Comparison of ENCODE assay signal across 13 mouse cellular contexts in the genomic region with DNA sequence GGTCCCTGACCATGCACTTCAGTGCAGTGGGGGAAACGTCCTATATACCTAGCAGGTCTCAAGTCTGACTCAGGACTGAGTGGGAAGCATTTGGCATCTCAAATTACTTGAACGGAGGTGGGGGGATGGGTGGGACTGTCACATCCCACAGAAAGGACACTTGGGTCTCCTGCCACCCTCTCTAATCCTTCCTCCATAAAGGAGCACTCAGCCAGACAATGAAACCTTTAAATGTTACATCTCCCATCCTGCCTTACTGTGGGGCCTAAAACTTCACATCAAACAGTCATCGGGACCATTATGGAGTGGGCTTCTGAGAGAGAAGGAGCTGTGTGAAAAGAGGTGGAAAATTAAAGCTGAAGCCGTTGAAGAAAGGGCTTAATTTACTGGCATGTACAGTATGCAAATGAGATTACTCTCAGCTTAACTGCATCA.
DNase-seq lines count a peak whose midpoint lies in the region; ATAC-seq lines count a peak whose summit lies in the region.
"Had no signal": no experiment of that assay in that cellular context is flagged by ENCODE, and none has a peak within 500 bp of the region (broad histone marks: within the 10 kb centered on the region; RNA-seq: fewer than 3 reads in every experiment).

No protein-coding gene starts in this region.

- ATAC-seq in neural tube, embryonic 12.5 days (ENCODE audit: low FRiP score, low read depth): 0 out of 2 replicates have a peak, but pooled peaks have one; percentile 26
- ATAC-seq in hindbrain, embryonic 12.5 days (ENCODE audit: low FRiP score): 0 out of 2 replicates have a peak, but pooled peaks have one; percentile 20
- no peak for ATAC-seq in stomach, embryonic 15.5 days (ENCODE audit: insufficient read depth, low FRiP score, low read depth)

- peaks cover 86% of the 10 kb centered on the region for H3K4me1 ChIP-seq in heart, embryonic 10.5 days
- H3K4me1 ChIP-seq in neural tube, embryonic 12.5 days: peaks cover 61% of the 10 kb centered on the region
- H3K4me1 ChIP-seq in hindbrain, embryonic 12.5 days: peaks cover 48% of the 10 kb centered on the region
- peaks cover 38% of the 10 kb centered on the region for H3K4me1 ChIP-seq in stomach, embryonic 15.5 days

- no peaks in the 10 kb centered on the region for H3K36me3 ChIP-seq in heart, embryonic 10.5 days
- H3K36me3 ChIP-seq in neural tube, embryonic 12.5 days: no peaks in the 10 kb centered on the region
- no peaks in the 10 kb centered on the region for H3K36me3 ChIP-seq in hindbrain, embryonic 12.5 days
- H3K36me3 ChIP-seq in stomach, embryonic 15.5 days: no peaks in the 10 kb centered on the region
- H3K36me3 ChIP-seq: embryonic facial prominence, embryonic 15.5 days; limb, embryonic 13.5 days had no signal

- H3K9ac ChIP-seq in neural tube, embryonic 12.5 days: no peak overlapping the region
- no peak overlapping the region for H3K9ac ChIP-seq in hindbrain, embryonic 12.5 days
- H3K9ac ChIP-seq in stomach, embryonic 15.5 days: no peak overlapping the region
- H3K9ac ChIP-seq: embryonic facial prominence, embryonic 15.5 days; limb, embryonic 13.5 days had no signal

- no peaks in the 10 kb centered on the region for H3K27me3 ChIP-seq in heart, embryonic 10.5 days (ENCODE audit: insufficient read depth, poor library complexity, severe bottlenecking)
- H3K27me3 ChIP-seq in neural tube, embryonic 12.5 days (replicated peaks): no peaks in the 10 kb centered on the region
- no peaks in the 10 kb centered on the region for H3K27me3 ChIP-seq in hindbrain, embryonic 12.5 days
- H3K27me3 ChIP-seq in stomach, embryonic 15.5 days (replicated peaks): no peaks in the 10 kb centered on the region
- H3K27me3 ChIP-seq: limb, embryonic 13.5 days; megakaryocyte, embryonic 14.5 days had no signal

- intact Hi-C loops in heart, postnatal 36 days (cut with DNase I): loop anchor here (5.0 kb wide), 1 partner anchor 94 kb away; no protein-coding TSS in a partner anchor

- 7% methylated on average over 4 of the region's 4 CpGs for WGBS in heart, embryonic 10.5 days
- 2% methylated on average over 4 of the region's 4 CpGs for WGBS in neural tube, embryonic 12.5 days
- 4% methylated on average over 4 of the region's 4 CpGs for WGBS in hindbrain, embryonic 12.5 days
- 21% methylated on average over 4 of the region's 4 CpGs for WGBS in stomach, embryonic 15.5 days

- H3K4me3 ChIP-seq in heart, embryonic 10.5 days: peak overlapping the region; percentile 39
- no peak overlapping the region for H3K4me3 ChIP-seq in neural tube, embryonic 12.5 days
- H3K4me3 ChIP-seq in hindbrain, embryonic 12.5 days: no peak overlapping the region
- H3K4me3 ChIP-seq in stomach, embryonic 15.5 days (replicated peaks): no peak overlapping the region
- H3K4me3 ChIP-seq: embryonic facial prominence, embryonic 15.5 days; limb, embryonic 13.5 days; megakaryocyte, embryonic 14.5 days had no signal

- H3K4me2 ChIP-seq in neural tube, embryonic 12.5 days (replicated peaks): peak overlapping the region; percentile 34; the same call in 1 of the 2 replicates
- no peak overlapping the region for H3K4me2 ChIP-seq in hindbrain, embryonic 12.5 days (replicated peaks)
- H3K4me2 ChIP-seq in stomach, embryonic 15.5 days: 0 out of 2 replicates have a peak overlapping the region, but pooled peaks have one; percentile 8
- H3K4me2 ChIP-seq: embryonic facial prominence, embryonic 15.5 days; limb, embryonic 13.5 days had no signal

- peak overlapping the region; percentile 93 for H3K27ac ChIP-seq in heart, embryonic 10.5 days
- no peak overlapping the region for H3K27ac ChIP-seq in neural tube, embryonic 12.5 days
- H3K27ac ChIP-seq in hindbrain, embryonic 12.5 days: peak overlapping the region; percentile 41; the same call in 1 of the 2 replicates
- 0 out of 2 replicates have a peak overlapping the region, but pooled peaks have one; percentile 11 for H3K27ac ChIP-seq in stomach, embryonic 15.5 days
- H3K27ac ChIP-seq: embryonic facial prominence, embryonic 15.5 days; limb, embryonic 13.5 days had no signal

- no peak for DNase-seq in heart, embryonic 10.5 days (ENCODE audit: low spot score)
- no peak for DNase-seq in heart, postnatal 36 days
- DNase-seq in neural tube, embryonic 10.5 days (ENCODE audit: extremely low spot score, low spot score): no peak
- no peak for DNase-seq in spleen, adult 18-20 months
- no peak for DNase-seq in ovary, postnatal 10 days (ENCODE audit: low spot score)
- DNase-seq: adrenal gland, postnatal 25 days; kidney, adult 18-20 months had no signal

- no peaks in the 10 kb centered on the region for H3K9me3 ChIP-seq in heart, embryonic 10.5 days
- no peaks in the 10 kb centered on the region for H3K9me3 ChIP-seq in neural tube, embryonic 12.5 days
- H3K9me3 ChIP-seq in hindbrain, embryonic 12.5 days (replicated peaks): no peaks in the 10 kb centered on the region
- no peaks in the 10 kb centered on the region for H3K9me3 ChIP-seq in stomach, embryonic 15.5 days
- H3K9me3 ChIP-seq: embryonic facial prominence, embryonic 15.5 days; limb, embryonic 13.5 days; megakaryocyte, embryonic 14.5 days had no signal
